Mouse (Mus musculus) cerebellum, adult 9-10 months (tissue): ENCODE data around the gene Zfp319.

Experiments used
- DNase-seq: peaks from one replicate; pipeline ENCODE4 v3.0.0; 2022

The Zfp319 gene

DNA sequence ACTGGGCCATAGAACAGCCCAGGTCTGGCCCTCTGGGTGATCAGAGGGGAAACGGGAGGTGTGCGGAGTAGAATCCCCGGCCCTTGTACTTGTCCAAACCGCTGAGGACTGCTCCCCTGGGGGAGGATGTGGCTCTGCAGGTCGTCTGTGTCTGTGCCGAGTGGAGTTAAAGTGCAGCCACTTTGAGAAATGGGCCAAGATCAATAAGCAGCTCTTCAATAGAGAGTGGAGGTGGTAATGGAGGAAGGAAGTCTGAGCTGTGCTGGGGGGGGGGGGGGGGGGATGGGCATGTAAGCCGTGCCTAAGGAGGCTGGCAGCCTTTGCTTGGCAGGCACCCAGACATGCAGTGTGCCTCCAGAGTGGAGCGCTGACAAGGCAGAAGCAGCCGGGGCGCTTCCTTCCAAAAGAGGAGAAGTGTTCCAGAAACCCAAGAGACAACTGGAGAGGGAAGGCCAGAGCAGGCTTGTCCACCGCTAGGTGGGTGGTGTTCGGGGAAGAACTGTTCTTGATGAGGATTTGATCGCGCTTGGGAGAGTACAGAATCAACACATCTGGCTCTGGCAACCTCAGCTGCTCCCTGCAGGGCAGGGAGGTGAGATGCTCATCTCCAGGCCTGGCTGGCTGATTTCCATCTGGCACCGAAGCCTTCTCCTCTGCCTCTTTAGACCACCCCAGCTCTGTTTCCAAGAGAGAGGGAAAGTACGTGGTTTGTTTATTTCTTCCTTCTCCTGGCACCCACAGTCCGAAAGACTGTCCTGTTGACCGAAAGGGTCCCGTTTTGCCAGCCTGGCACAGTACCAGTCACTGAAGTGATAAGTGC lies 17.3 kb upstream of the Zfp319 start:
- DNase-seq = peak; percentile 28

DNA sequence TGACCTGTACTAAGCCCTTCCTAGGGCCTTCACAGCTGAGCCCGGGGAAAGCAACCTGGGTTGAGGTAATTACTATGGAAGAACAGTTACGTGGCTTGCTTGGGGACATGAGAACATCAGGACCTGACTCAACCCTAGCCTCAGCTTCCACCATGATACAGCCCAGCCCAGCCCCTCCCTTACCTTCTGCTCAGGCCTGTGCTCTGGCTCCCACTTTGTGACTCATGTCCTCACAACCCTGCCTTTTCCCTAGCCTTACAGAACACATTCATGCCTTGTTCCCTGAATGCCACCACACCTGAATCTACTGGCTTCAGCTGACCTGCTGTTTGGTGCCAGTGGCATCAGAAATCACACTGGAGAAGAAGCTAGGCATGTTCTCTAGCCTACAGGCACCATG lies 16.6 kb upstream of the Zfp319 start:
- no peak for DNase-seq

- peak; percentile 34 for DNase-seq
These were observed 15.1 kb upstream of the Zfp319 start for GRCm38 (mm10) chr8:95346643-95347545.

- no peak for DNase-seq
These were observed 12.9 kb upstream of the Zfp319 start for GRCm38 (mm10) chr8:95344668-95345067.

GRCm38 (mm10) chr8:95341721-95342120 lies 10.0 kb upstream of the Zfp319 start:
- DNase-seq = no peak

- DNase-seq = no peak
These were observed 4.6 kb upstream of the Zfp319 start for GRCm38 (mm10) chr8:95336363-95336762.

GRCm38 (mm10) chr8:95335706-95336105 lies 4.0 kb upstream of the Zfp319 start:
- DNase-seq = no peak

- DNase-seq = peak; percentile 35
These were observed 868 bp upstream of the Zfp319 start for GRCm38 (mm10) chr8:95332437-95333199.

DNA sequence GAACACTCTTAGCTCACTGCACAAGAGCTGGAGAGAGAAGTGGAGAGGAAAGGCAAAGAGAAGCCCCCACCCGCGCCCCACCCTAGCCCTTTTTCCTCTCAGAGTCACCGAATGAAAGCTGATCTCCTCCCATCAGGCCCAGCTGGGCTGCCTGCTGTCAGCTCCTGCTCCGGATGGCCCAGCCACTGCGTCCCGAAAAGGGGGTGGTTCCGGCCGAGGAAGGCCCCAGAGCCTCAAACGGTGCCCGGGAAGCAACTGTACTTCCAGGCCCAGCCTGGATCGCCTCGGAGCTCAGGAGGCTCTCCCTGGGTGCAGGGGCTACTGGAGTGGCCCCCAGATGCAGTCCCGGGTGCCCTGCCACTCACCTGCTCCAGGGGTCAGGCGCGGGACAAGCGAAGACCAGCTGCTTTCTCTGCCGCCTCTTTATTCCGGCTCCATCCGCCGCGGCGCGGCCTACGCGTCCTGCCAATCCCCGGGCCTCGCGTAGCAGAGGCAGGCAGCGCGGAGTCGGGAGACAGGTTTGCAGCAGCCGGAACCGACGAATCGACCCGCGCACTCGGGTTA lies 512 bp downstream of the Zfp319 start:
- no peak for DNase-seq

DNA sequence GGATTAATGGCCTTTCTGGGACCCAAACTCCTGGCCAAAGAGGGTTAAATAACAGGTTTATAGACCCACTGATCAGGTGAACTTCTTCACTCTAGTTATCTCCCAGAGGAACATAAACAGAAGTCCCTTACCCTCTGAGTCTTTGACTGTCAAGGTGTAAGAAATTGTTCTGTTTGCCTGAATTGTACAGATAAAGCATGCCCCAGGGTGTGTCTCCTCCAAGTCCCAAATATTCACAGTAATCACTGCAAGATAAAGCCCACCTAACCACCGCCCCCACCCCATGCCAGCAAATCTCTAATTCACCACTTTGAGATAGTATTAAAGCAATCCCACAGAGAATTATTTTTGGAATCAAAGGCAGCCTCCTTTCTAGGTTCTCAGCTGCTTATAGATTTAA lies 1.4 kb downstream of the Zfp319 start:
- DNase-seq = no peak

- no peak for DNase-seq
These were observed 3.8 kb downstream of the Zfp319 start for GRCm38 (mm10) chr8:95327866-95328465.

DNA sequence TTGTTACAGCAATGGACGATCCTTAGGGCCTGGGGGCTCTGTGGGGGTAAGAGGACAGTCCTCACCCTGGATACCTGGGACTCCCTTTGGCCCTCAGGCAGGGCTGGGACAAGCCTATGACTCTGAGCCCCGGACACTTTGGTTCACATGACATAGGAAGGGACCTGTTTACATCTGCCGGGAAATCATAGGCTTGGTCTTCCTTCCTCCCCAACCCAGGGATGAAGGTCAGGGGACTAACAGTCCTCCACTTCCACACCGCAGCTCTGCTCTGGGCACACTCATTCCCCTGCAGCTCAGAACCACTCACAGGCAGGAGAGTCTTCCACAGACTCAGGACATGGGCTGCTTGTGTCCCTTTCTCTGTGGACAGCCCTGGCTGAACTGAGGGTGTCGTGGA lies 4.9 kb downstream of the Zfp319 start:
- no peak for DNase-seq

DNA sequence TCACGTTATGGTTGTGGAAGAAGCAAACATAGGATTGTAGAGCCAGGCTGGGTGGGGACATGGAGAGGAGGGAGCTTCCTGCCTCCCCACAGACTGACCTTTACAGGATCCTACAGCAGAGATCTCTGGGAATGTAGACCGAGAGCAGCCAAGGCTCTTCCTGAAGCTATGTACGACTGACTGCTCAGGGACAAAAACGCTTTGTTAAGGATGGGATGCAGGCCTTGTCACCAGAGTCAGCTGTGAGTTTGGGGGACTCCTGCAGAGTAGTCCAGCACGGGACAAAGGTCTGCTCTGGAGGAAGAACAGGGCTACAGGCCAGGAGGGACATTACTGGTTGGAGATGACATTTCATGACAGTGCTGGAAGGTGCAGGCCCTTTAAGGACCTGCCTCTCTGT lies 7.1 kb downstream of the Zfp319 start:
- no peak for DNase-seq

DNA sequence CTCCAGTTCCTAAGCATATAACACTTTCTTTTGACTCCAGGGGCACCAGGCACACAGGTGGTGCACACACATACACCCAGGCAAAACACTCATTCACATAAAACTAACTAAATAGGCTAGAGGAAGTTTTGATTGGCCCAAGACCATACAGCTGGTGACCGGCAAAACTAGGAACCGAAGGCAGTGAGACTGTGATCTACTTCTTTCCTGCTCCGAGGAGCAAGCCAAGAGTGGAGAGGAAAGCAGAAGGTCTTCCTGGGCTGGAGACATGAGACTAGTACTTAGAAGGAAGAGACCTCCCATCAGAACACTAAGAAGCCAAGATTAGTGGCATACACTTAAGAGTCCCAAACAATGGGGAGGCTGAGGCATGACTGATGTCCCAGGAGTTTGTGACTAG lies 8.5 kb downstream of the Zfp319 start:
- DNase-seq = no peak

DNA sequence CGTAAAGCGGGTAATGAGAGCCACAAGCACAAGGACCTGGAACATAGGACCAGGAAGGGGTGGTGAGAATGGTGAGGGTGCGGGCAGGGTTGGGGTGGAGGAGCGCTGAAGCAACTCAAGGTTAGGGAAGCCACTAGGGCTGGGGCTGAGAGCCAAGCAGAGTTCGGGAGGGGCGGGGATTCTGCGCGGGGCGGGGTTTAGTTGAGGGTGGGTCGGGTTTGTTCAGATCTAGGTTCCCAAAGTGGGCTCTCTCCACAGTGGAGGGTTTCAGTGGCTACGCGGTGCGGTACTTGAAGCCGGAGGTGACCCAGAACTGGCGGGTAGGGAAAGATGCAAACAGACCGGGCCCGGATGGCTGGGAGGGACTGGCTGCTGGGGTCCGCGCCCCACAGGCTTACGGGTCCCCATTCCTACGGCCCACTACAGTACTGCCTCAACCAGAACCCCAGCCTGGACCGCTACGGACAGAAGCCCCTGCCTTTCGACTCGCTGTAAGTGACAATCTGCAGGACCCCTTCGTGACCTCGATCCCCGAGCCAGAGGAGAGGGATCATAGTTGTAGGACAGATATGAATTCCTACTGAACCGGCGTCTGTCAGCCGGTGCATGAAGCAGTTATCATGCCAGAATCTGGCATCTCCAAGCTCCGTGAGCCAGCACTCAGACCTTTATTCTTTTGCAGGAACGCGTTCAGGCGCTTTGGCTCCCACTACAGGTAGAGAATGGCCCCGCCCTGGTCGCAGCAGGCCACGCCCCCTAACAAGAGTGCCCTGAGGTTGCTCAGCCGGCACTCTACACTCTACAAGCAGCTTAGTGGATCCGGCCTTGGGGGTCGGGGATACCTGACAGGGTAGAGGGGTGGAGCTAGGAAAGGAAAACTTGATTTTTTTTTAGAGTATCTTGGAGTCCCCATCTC lies 11.3 kb downstream of the Zfp319 start:
- peak; percentile 56 for DNase-seq

DNA sequence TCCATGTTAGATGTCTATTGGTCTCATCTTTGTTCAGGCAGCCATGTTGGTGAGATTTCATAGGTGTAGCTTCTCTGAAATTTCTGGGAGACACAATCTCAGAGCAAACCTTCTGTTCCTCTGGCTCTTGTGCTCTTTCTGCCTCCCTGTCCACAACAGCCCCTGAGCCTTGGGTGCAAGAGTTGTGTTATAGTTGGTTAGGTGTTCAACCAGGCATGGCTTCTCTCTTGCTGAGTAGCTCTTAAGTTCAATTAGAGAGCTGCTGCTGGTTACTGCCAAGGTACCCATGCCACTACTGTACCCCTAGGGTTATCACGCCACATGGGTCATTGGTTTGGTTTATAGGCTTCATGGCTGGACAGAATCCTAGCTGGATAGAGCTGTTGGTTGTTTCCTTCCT lies 16.4 kb downstream of the Zfp319 start:
- DNase-seq = no peak

DNA sequence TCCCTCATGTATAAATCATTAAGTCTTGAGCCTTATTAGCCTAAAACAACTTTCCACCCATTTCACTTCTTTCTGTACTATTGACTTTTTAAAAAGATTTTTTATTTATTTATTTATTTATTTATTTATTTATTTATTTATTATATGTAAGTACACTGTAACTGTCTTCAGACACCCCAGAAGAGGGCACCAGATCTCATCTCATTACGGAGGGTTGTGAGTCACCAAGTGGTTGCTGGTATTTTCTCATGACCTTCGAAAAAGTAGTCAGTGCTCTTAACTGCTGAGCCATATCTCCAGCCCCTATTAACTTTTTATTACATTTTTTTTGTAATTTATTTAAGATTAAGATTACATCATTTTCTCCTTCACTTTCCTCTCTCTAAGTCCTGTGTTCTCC lies 17.0 kb downstream of the Zfp319 start:
- no peak for DNase-seq

- DNase-seq = no peak
These were observed 17.9 kb downstream of the Zfp319 start for GRCm38 (mm10) chr8:95313857-95314256.

DNA sequence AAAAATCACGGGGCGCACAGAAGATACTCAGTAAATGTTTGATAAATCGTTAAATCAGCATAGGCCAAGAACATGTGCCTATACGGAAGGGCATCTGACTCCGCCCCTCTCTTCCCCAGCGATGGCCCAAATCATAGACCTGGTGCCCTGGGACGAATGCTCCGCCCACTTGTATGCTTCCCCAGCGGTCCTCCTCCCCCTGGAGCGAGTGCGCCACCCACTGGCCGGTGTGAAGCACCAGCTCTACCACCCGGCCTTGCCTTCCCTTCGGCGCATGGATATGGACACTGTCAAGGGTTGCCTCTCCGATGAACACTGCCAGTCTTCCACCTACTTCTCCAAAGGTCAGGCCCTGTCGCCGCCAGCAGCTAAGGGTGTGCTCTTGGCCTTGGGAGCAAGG lies 18.9 kb downstream of the Zfp319 start:
- no peak for DNase-seq

DNA sequence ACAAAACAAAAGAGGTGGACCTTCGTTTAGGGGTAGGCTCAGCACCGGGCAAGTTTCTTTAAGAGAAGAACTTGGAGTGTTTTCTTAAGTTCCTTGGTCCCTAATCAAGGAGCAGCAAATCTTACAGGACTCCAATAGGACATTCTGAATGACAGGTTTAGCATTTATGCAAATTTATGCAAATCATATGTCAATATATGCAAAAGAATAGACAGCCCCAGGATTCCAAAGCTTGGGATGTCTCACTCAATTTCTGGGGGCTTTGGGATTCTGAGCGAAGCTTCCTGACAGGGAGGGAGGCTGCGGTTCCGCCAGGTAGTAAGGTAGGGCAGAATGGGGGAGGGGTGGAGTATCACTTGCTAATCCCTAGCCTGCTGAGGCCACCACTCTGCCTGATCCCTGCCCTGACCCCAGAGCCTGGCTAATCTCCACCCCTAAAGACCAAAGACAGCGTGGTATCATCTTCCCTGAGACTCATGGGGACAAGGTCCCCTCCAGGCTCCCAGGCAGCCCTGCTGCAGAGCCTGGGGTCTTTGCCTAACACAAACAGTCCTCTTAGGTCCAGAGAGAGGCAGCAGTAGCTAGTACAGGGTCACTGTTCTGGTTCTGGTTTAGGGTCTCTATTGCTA lies 21.3 kb downstream of the Zfp319 start, which contains the start of gene Tepp:
Gene Tepp, plus strand, starts transcription at position 225 of the 629 bp plus-strand sequence.
- DNase-seq = no peak

DNA sequence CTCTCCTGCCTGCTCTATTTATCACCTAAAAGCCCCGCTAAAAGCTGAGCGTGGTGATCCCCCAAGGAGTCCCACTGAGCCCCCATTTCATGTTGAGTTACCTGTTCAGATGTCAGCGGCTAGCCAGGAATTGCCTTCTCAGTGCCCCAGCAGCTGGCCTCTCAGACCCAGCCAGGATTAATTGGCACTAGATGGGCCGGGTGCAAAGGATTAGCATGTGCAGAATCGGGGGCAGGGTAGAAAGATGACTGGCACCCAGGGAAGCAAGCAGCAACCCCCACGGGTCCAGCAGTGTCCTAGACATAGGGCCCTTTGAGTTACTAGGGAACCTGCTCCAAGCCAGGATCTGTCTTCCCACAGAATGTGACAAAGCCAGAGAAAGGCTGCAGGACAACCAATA lies 25.3 kb downstream of the Zfp319 start, which contains the start of gene Cngb1:
Gene Cngb1, minus strand, starts transcription at position 155 of the 400 bp plus-strand sequence.
- no peak for DNase-seq
